Mouse (Mus musculus) midbrain, embryonic 11.5 days (tissue): Measurements from ENCODE around the gene Pin4. TPM values are rescaled to one million over a fixed set of nuclear protein-coding genes. Genes with fewer than 3 reads are reported as not detected.
"Not testable (repeated sequence)": the region's sequence is repeated elsewhere in the genome, so short reads cannot be mapped to it uniquely, and the experiment has no call there.

Source experiments
- ATAC-seq: fragments of 200-750 bp; cut with Nextera tagmentation; 2 replicates; pipeline ENCODE4 v1.8.0; 2017; ENCODE audit warnings: moderate TSS enrichment, moderate library complexity; ENCODE audit not compliant: low FRiP score
- DNase-seq: peaks from one replicate; pipeline ENCODE4 v3.0.0; 2015; ENCODE audit warnings: low spot score; ENCODE audit errors: missing footprints
- H3K27ac ChIP-seq: fragments of 300-500 bp; sonication (generic); 2 replicates; pipeline ENCODE4 v1.5.1; 2014; ENCODE audit warnings: low read depth, low read length
- H3K27me3 ChIP-seq: fragments of 300-500 bp; sonication (generic); 2 replicates; pipeline ENCODE4 v1.6.1; 2014; ENCODE audit warnings: mild to moderate bottlenecking, low read length, moderate library complexity, mixed read lengths; ENCODE audit not compliant: control insufficient read depth, insufficient read depth
- H3K36me3 ChIP-seq: fragments of 300-500 bp; sonication (generic); 2 replicates; pipeline ENCODE4 v1.6.1; 2014; ENCODE audit warnings: mild to moderate bottlenecking, low read length, moderate library complexity, mixed read lengths; ENCODE audit not compliant: control insufficient read depth, insufficient read depth
- H3K4me1 ChIP-seq: fragments of 300-500 bp; sonication (generic); 2 replicates; pipeline ENCODE4 v1.6.1; 2014; ENCODE audit warnings: low read length; ENCODE audit not compliant: control insufficient read depth, insufficient read depth
- H3K4me2 ChIP-seq: fragments of 300-500 bp; sonication (generic); 2 replicates; pipeline ENCODE4 v1.6.1; 2014; ENCODE audit warnings: mild to moderate bottlenecking, moderate library complexity
- H3K4me3 ChIP-seq: fragments of 300-500 bp; sonication (generic); 2 replicates; pipeline ENCODE4 v1.5.1; 2014; ENCODE audit warnings: low read depth, low read length
- H3K9ac ChIP-seq: fragments of 300-500 bp; sonication (generic); 2 replicates; pipeline ENCODE4 v1.6.1; 2014; ENCODE audit warnings: low read length
- H3K9me3 ChIP-seq: fragments of 300-500 bp; sonication (generic); 2 replicates; pipeline ENCODE4 v1.6.1; 2016; ENCODE audit warnings: low read length; ENCODE audit not compliant: control insufficient read depth
- WGBS: fragments of 180-500 bp; shearing (Covaris S2); extraction: QIAGEN DNeasy Blood & Tissue Kit; methylation state at CpG from one replicate; pipeline ENCODE4 v1.1.7; 2014; 5-methylcytosine and 5-hydroxymethylcytosine counted together
- polyA plus RNA-seq: library from polyadenylated mRNA; unstranded; fragments of >200 nt; fragmentation: Nextera tagmentation; extraction: Ambion mirVana; gene quantifications from 2 replicates; pipeline ENCODE4 v1.2.1, GENCODE M21; 2014

The Pin4 gene
- polyA plus RNA-seq, 1 experiment from 2014 or later = 70.8 TPM

- Histone ChIP-seq H3K9ac (no peak overlapping the region), H3K4me2 (no peak overlapping the region), H3K36me3 (no peaks in the 10 kb centered on the region), H3K27me3 (peaks cover 6% of the 10 kb centered on the region), H3K4me1 (peaks cover 15% of the 10 kb centered on the region), H3K4me3 (no peak overlapping the region), H3K9me3 (no peaks in the 10 kb centered on the region), H3K27ac (peak overlapping the region; percentile 90; the same call in 1 of the 2 replicates)
- DNase-seq = peak; percentile 86
- ATAC-seq = peak; percentile 19; the same call in 1 of the 2 replicates
- 50% methylated on average over 10 of the region's 10 CpGs for WGBS
These were observed 38.2 kb upstream of the Pin4 start for GRCm38 (mm10) chrX:102081076-102081475.

- Histone ChIP-seq H3K27me3 (peaks cover 6% of the 10 kb centered on the region), H3K4me3 (no peak overlapping the region), H3K9me3 (no peaks in the 10 kb centered on the region), H3K4me1 (peaks cover 15% of the 10 kb centered on the region), H3K4me2 (peak overlapping the region; percentile 28; the same call in 1 of the 2 replicates), H3K36me3 (no peaks in the 10 kb centered on the region), H3K27ac (peak overlapping the region; percentile 90), H3K9ac (peak overlapping the region; percentile 30)
- WGBS = 30% methylated on average over 7 of the region's 7 CpGs
- ATAC-seq (peak; percentile 93), DNase-seq (peak; percentile 90)
These were observed 37.5 kb upstream of the Pin4 start for GRCm38 (mm10) chrX:102081573-102082279.

GRCm38 (mm10) chrX:102082340-102082739, 36.9 kb upstream of the Pin4 start:
- WGBS = 31% methylated on average over 5 of the region's 5 CpGs
- DNase-seq = no peak
- no peaks in the 10 kb centered on the region for H3K9me3 ChIP-seq

GRCm38 (mm10) chrX:102085798-102086443, 33.3 kb upstream of the Pin4 start:
- ATAC-seq = no peak
- Histone ChIP-seq H3K27me3 (peaks cover 6% of the 10 kb centered on the region; the same call in 1 of the 2 replicates), H3K4me3 (no peak overlapping the region), H3K4me1 (peaks cover 13% of the 10 kb centered on the region), H3K27ac (no peak overlapping the region), H3K9ac (no peak overlapping the region), H3K9me3 (no peaks in the 10 kb centered on the region), H3K36me3 (no peaks in the 10 kb centered on the region), H3K4me2 (no peak overlapping the region)
- DNase-seq = no peak
- 87% methylated on average over 8 of the region's 8 CpGs for WGBS

More at GRCm38 (mm10) chrX:102082340-102082739, 36.9 kb upstream of the Pin4 start:
- H3K36me3 ChIP-seq = no peaks in the 10 kb centered on the region
- H3K27ac ChIP-seq = peak overlapping the region; percentile 90
- H3K4me2 ChIP-seq = peak overlapping the region; percentile 9; the same call in 1 of the 2 replicates
- peaks cover 6% of the 10 kb centered on the region for H3K27me3 ChIP-seq
- H3K9ac ChIP-seq = peak overlapping the region; percentile 30
- ATAC-seq = no peak
- no peak overlapping the region for H3K4me3 ChIP-seq
- H3K4me1 ChIP-seq = peaks cover 15% of the 10 kb centered on the region

- DNase-seq (no peak), ATAC-seq (no peak)
- Histone ChIP-seq H3K36me3 (no peaks in the 10 kb centered on the region), H3K9ac (no peak overlapping the region), H3K27me3 (peaks cover 5% of the 10 kb centered on the region; the same call in 1 of the 2 replicates), H3K27ac (no peak overlapping the region), H3K4me1 (no peaks in the 10 kb centered on the region), H3K4me3 (no peak overlapping the region), H3K9me3 (no peaks in the 10 kb centered on the region), H3K4me2 (no peak overlapping the region)
- 83% methylated on average over 3 of the region's 3 CpGs for WGBS
These were observed 28.6 kb upstream of the Pin4 start for GRCm38 (mm10) chrX:102090605-102091004.

GRCm38 (mm10) chrX:102094381-102094904, 24.8 kb upstream of the Pin4 start:
- H3K36me3 ChIP-seq = no peaks in the 10 kb centered on the region
- no peak overlapping the region for H3K4me2 ChIP-seq
- ATAC-seq (no peak), DNase-seq (no peak)
- no peak overlapping the region for H3K9ac ChIP-seq
- H3K4me3 ChIP-seq = no peak overlapping the region
- no peaks in the 10 kb centered on the region for H3K4me1 ChIP-seq
- peaks cover 3% of the 10 kb centered on the region; the same call in 1 of the 2 replicates for H3K27me3 ChIP-seq
- H3K9me3 ChIP-seq = no peaks in the 10 kb centered on the region
- no peak overlapping the region for H3K27ac ChIP-seq
- 78% methylated on average over 7 of the region's 7 CpGs for WGBS

- H3K27ac ChIP-seq = no peak overlapping the region
These were observed 17.4 kb upstream of the Pin4 start for GRCm38 (mm10) chrX:102101886-102102285.

GRCm38 (mm10) chrX:102103830-102104229, 15.4 kb upstream of the Pin4 start:
- not testable (repeated sequence) for H3K27me3 ChIP-seq, H3K27ac ChIP-seq, H3K4me1 ChIP-seq, ATAC-seq, H3K4me2 ChIP-seq, H3K36me3 ChIP-seq, H3K4me3 ChIP-seq, DNase-seq, H3K9ac ChIP-seq, H3K9me3 ChIP-seq
- 64% methylated on average over 2 of the region's 2 CpGs for WGBS

More at GRCm38 (mm10) chrX:102101886-102102285, 17.4 kb upstream of the Pin4 start:
- ATAC-seq = no peak
- WGBS = 62% methylated on average over 7 of the region's 7 CpGs
- no peak for DNase-seq
- no peak overlapping the region for H3K4me3 ChIP-seq
- no peaks in the 10 kb centered on the region for H3K36me3 ChIP-seq
- H3K9me3 ChIP-seq = no peaks in the 10 kb centered on the region
- no peaks in the 10 kb centered on the region for H3K4me1 ChIP-seq
- H3K27me3 ChIP-seq = no peaks in the 10 kb centered on the region
- H3K4me2 ChIP-seq = no peak overlapping the region
- H3K9ac ChIP-seq = no peak overlapping the region

GRCm38 (mm10) chrX:102109349-102109748, 9.9 kb upstream of the Pin4 start:
- not testable (repeated sequence) for DNase-seq, H3K27ac ChIP-seq, ATAC-seq, H3K9ac ChIP-seq, H3K4me1 ChIP-seq, H3K27me3 ChIP-seq, H3K4me3 ChIP-seq, H3K36me3 ChIP-seq, H3K4me2 ChIP-seq, H3K9me3 ChIP-seq
- 82% methylated on average over 5 of the region's 5 CpGs for WGBS
